Mouse (Mus musculus) gastrocnemius, adult 2 months (tissue): ENCODE measurements at regions not wholly inside any gene's neighbourhood (a gene's known extent, or its start where the extent isn't known, plus 50 kb on each side); places are given as distances from the start of the nearest gene placed in this dataset.

Experiments
- DNase-seq: peaks from one replicate; pipeline ENCODE4 v3.0.0; 2022
- H3K27ac ChIP-seq: fragments of 200-600 bp; 2 replicates; pipeline ENCODE4 v1.8.1; 2022; ENCODE audit warnings: mild to moderate bottlenecking
- H3K4me3 ChIP-seq: fragments of 200-600 bp; 2 replicates; pipeline ENCODE4 v1.8.1; 2022; ENCODE audit warnings: mild to moderate bottlenecking, moderate library complexity
- CTCF ChIP-seq: fragments of 200-600 bp; IDR thresholded peaks from 2 replicates; pipeline ENCODE4 v1.8.1; 2022; ENCODE audit warnings: antibody characterized with exemption, mild to moderate bottlenecking, moderate library complexity
- intact Hi-C: fragments of 180-260 bp; cut with DNase I; formaldehyde crosslinking; loops from one replicate; pipeline ENCODE4 v1.15.1; 2025

DNA sequence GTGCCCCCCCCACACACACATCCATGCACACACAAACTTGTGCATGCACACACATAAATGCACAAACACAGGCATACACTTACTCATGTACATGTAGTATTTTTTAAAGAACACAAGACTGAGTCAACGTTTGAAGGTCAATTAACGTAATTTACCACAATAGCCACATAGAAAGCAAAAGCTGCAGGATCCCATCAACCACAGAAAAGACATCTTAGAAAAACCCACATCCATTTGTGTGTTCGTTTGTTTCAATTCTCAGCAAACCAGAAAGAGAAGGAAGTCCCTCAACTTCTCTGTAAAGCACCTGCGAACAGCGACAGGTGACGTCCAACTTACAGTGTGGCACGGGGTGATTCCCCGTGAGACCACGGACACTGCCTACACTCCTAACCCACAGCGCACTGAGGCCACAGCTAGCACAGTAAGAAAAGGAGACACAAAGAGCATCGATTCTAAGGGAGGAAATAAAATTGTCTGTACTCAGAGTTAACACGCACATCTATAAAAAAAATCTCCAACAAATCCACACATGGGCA lies 53.8 kb downstream of the Dio3 start:
- no peak overlapping the region for H3K4me3 ChIP-seq
- intact Hi-C loops, result no loop called here
- no peak for TF ChIP-seq CTCF
- no peak for DNase-seq
- H3K27ac ChIP-seq, result no peak overlapping the region

DNA sequence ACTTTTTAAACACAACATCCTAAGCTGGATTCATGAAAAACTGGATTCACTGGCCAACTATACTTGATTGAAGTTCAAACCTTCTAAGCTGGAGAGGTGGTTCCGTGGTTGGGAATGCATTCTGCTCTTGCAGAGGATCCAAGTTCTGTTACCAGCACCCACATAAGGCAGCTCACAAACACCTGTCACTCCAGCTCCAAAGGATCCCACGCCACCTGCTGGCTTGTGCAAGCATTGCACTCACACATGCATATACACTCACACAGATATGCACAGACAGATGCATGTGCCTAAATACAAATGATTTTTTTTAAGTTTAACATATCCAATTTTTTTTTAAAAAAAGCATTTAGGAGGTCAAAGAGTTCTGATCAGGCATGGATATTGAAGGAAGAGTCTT lies 55.7 kb downstream of the Dio3 start:
- intact Hi-C loops, result no loop called here
- Histone ChIP-seq H3K27ac (no peak overlapping the region), H3K4me3 (no peak overlapping the region)
- TF ChIP-seq CTCF, result no peak
- DNase-seq, result no peak

DNA sequence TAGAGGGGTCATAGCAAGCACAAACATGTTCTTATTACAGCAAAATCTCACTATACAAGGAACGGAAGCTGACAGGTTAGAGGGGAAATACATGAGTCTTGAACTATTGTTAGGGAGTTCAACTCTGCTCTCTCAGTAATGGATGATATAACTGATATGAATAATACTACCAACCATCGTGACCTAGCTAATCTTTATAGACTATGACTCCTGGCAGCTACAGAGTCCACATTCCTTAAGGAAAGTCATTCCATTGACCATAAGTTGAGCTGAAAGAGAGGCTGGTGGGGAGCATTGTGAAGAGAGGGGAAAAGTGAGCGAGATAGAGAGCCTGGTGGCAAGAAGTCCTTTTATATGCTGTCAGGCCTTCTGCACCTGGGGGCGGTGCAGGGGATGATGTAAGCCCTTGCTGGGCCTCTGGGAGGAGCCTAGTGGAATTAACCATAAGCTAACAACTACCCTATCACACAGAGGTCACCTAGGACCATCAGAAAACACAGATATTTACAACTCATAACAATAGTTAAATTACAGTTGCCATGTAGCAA lies 65.5 kb downstream of the Dio3 start:
- no peak overlapping the region for H3K4me3 ChIP-seq
- intact Hi-C loops, result no loop called here
- H3K27ac ChIP-seq, result no peak overlapping the region
- no peak for DNase-seq
- TF ChIP-seq CTCF, result no peak

DNA sequence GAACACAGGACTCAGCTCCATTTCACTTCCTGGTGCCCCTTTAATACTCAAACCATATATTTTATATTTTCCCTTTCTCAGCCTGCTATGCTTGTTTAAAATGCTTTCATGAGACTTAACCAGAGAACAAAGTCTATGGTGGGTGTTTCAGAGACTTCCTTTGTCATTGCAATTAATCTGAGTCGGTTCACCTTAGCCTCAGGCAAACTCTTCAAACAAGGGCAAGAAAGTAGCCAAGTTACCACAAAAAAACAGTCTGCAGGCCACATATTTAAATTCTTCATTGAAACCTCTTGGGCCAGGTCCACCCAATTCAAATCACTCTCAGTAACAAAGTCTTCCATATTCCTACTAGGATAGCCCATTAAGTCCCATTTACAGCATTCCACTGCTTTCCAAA lies 70.8 kb downstream of the Dio3 start:
- DNase-seq, result no peak
- intact Hi-C loops, result no loop called here

DNA sequence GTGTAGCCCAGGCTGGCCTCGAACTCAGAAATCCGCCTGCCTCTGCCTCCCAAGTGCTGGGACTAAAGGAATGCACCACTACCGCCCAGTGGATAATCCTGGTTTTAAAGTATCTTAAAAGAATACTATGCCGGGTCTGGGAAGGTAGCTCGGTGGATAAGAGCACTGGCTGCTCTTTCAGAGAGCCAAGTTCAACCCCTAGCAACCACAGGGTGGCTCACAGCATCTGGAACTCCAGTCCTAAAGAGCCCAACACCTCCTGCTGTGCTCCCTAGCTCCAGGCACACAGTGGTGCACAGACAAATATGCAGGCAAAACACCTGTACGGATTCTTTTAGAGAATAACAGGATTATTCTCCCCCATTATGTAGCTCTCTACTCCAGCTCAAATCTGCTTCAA lies 77.0 kb downstream of the Dio3 start:
- H3K27ac ChIP-seq, result no peak overlapping the region
- no peak for TF ChIP-seq CTCF

More for the DNA sequence above, 70.8 kb downstream of the Dio3 start:
- Histone ChIP-seq H3K27ac (no peak overlapping the region), H3K4me3 (no peak overlapping the region)
- TF ChIP-seq CTCF, result no peak

DNA sequence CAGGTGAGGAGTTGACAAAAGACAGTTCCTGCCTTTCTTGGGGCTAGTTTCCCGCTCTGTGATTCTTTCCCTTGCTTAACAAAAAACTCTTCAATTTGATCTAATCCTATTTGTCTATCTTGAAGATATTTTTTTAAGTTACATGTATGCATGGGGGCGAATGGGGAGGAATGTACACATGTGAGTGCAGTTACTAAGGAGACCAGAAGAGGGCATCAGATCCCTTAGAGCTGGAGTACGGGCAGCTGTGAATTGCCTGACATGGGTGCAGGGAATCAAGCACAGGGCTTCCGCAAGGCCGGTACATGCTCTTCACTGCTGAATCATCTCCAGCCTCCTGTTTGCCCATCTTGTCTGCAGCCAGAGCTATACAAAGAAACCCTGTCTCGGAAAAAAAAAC lies 79.8 kb upstream of the Ppp2r5c start:
- no peak for DNase-seq
- Histone ChIP-seq H3K4me3 (no peak overlapping the region), H3K27ac (no peak overlapping the region)
- intact Hi-C loops, result no loop called here
- TF ChIP-seq CTCF, result no peak

More for the DNA sequence above, 77.0 kb downstream of the Dio3 start:
- no peak for DNase-seq
- no peak overlapping the region for H3K4me3 ChIP-seq
- intact Hi-C loops, result no loop called here

DNA sequence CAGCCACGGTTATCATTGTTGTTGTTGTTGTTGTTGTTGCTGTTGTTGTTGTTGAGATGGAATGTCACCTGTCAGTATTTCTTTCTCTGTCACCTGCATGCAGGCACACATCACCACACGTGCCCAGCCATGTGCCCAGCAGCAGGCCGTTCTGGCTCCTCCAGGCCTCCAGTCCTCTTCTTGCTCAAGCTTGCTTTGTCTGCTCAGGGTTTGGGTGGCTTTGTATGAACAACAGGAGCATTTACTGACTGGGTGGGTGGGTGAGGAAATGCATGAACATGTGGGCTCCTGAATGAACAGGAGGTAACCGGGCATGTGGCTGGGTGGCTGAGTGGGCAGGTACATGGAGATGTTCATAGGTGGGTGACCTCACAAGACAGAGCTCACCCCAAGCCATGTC lies 79.1 kb upstream of the Ppp2r5c start:
- no peak for DNase-seq
- intact Hi-C loops, result no loop called here
- H3K27ac ChIP-seq, result no peak overlapping the region
- no peak for TF ChIP-seq CTCF
- no peak overlapping the region for H3K4me3 ChIP-seq

DNA sequence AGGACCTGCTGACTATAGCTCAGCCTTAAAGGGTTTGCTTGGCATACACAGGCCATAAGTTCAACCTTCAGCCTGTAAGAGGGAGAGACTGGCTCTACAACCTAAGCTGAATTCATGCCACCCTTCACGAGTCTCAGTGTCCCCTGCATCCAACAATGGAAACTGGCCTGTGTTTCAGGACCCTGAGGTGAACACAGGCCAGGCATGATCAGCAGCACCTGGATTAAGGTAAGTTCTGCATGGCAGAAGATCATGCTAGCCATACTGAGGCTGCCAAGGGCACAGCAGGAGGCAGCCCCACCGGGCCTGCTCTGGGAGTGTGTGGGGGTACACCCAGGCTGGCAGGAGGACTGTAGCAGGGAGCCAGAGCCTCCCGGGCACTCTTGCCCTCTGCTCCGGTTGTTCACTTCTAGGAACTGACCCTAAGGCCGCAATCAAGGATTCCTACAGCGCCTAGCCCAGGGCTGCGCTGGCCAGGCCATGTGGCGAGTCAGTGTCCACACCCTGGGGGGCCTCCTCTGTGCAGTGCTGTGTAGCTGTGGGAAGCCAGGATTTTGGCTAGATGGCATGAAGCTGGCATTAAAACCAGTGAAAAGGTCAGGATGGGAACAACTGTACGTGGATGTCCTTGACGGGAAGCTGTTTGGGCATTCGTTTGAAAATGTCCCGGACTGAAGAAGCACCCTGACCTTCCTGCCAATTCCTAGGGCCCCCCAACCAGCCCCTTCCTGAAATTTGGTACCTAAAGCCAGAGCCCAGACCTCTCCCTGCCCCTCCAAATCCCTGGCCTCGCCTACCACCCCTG lies 74.8 kb upstream of the Ppp2r5c start:
- no peak for DNase-seq
- Histone ChIP-seq H3K4me3 (no peak overlapping the region), H3K27ac (no peak overlapping the region)
- no peak for TF ChIP-seq CTCF
- intact Hi-C loops, result loop anchor here (2.0 kb wide), 1 partner anchor 935 kb away; no protein-coding TSS in a partner anchor

DNA sequence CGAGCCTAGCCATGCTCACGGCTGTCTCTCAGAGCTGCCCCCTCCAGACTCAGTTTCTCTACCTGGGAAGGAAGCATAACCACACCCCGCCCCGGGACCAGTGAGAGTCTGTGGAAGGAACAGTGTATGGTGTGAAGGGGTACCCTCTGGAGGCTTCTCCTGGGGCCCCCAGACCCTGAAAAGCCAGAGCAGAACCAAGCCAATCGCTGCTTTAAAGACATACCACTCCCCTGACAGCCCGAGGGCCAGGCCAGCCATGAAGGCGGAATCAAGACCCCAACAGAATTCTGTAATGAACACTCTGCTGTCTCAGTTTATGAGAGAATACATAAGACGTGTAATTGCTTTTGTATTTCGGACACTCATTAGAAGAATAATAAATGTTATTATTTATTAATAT lies 73.9 kb upstream of the Ppp2r5c start:
- no peak overlapping the region for H3K27ac ChIP-seq
- peak overlapping the region; percentile 45; the same call in 1 of the 2 replicates for H3K4me3 ChIP-seq
- no peak for TF ChIP-seq CTCF
- DNase-seq, result no peak
- intact Hi-C loops, result loop anchor here (2.0 kb wide), 1 partner anchor 936 kb away; no protein-coding TSS in a partner anchor

DNA sequence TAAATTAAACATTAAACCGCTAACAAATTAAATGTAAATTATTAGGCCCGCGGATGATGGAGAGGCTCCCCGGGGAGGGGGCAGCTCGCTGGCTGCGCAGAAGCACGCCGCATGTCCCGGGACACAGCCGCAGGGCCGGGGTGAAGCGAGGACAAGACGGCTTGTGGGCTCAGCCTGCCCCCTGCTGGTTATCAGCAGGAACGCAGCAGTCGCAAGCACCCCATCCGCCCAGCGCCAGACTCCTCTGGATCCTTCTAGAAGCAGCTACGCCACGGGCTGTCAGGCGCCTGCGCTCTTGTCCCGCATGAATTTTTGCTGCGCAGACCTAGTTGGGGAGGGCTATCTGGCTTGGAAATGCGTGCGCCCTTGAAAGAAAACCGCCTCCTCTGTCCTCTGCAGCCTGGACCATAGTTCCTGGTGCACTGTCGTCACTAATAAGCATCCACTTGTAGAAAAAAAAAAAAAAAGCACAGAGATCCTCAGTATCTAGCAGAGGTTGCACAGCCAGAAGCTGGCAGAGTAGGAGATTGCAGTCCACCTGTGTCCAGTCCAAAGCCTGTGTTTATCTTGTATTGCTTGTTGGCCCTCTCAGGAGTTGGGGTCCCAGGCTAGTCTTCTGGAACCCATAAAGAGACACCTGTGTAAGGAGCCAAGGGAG lies 73.4 kb upstream of the Ppp2r5c start:
- Histone ChIP-seq H3K27ac (no peak overlapping the region), H3K4me3 (peak overlapping the region; percentile 45)
- intact Hi-C loops, result loop anchor here (2.0 kb wide), 1 partner anchor 937 kb away; no protein-coding TSS in a partner anchor
- peak; percentile 100; the same call in 1 of the 2 replicates for TF ChIP-seq CTCF
- DNase-seq, result peak; percentile 91

DNA sequence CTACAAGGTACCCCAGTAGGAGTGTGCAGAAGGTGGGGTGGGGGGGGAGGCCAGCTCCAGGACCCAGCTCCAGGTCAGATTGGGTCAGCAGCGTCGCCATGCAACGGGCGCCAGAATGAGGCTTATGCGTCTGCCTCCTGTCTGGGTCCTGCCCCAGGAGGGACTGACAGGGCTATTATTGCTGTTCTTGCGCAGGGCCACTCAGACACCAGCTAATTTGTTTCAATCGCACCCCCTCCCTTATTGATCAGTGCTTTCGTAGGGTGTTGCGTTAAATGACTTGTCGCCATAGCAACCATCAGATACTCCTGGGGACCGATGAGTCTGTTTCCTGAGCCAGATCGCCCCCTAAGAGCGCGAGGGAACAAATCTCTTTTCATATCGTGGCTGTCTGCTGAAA lies 71.8 kb upstream of the Ppp2r5c start:
- no peak for DNase-seq
- Histone ChIP-seq H3K27ac (no peak overlapping the region), H3K4me3 (no peak overlapping the region)
- no peak for TF ChIP-seq CTCF
- intact Hi-C loops, result no loop called here

DNA sequence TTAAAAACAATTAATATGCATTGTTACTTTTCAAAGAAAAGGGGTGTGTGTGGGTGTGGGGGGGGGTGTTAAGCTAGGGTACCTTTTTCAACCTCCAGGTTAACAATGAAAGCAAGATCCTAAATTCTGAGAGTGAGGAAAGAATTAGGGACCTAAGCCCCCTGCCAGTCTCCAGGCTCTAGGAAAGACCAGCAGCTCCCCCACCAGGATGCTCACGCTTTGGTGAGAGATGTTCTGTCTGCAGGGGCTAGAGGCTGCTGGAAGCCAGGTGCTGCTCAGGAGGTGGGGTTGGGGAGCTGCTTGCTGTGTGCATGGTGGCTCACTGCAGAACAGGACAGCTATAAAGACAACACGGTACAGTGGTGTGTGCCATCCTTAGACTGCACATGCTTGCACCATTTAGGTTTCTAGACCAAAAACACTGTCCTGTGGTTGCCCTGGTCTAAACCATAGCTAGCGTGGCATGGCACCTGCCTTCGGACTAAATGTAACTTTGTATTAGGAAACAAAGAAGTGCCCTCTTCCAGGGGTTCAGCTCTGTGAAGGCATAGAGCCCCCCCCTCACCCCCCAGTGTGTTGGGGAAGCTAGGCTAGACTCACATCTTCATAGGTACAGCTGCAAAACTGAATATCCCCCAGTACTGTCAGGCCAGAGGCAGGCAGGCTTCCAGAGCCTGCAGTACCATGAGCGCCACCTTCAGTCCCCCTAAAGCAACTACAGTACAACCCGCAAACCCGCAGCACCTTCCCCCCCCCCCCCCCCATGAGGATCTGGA lies 70.7 kb upstream of the Ppp2r5c start:
- TF ChIP-seq CTCF, result peak; percentile 53
- H3K4me3 ChIP-seq, result no peak overlapping the region
- no peak overlapping the region for H3K27ac ChIP-seq
- intact Hi-C loops, result no loop called here
- peak; percentile 31 for DNase-seq
